Mouse (Mus musculus): Measurements from ENCODE around the gene Nr5a1.

- no peak for TF ChIP-seq ZNF384 (IDR thresholded peaks at IDR 0.05; ENCODE audit: low read depth, low read length)
- TF ChIP-seq CHD2 (IDR thresholded peaks at IDR 0.05; ENCODE audit: low read depth, low read length) = no peak
- TF ChIP-seq MAFK (IDR thresholded peaks at IDR 0.05; ENCODE audit: insufficient read depth, low read depth, low read length) = no peak
- TF ChIP-seq HCFC1 (IDR thresholded peaks at IDR 0.05; ENCODE audit: borderline replicate concordance, insufficient read depth, low read length) = no peak
- no peak for TF ChIP-seq ZC3H11A (IDR thresholded peaks at IDR 0.05; ENCODE audit: borderline replicate concordance, low read depth, low read length)
Measured at GRCm38 (mm10) chr2:38725427-38725826, 11.1 kb upstream of the Nr5a1 start.
